Mouse (Mus musculus) heart, adult 11 months (tissue): ENCODE results near the gene Jph4.

Experiments used
- DNase-seq: peaks from one replicate; pipeline ENCODE4 v3.0.0; 2022

Gene Jph4

DNA sequence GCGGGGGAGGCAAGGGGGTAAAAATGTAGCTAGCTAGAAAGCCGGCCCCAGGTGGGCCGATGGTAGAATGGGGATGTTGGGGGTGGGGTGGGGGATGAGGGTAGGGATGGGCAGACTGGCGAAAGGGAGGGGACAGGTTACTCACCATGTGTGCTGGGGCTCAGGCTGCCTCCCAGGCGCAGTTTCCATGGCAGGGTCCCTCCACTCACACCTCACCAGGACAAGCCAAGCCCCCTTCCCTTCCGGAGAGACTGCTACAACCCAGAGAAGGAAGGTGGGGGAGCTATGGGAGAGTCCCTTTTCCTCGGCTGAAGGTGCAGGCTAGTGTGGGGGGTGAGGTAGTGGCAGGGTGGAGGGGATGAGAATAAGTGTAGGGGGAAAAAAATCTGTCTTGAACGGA lies 889 bp downstream of the Jph4 start:
- DNase-seq, result no peak

DNA sequence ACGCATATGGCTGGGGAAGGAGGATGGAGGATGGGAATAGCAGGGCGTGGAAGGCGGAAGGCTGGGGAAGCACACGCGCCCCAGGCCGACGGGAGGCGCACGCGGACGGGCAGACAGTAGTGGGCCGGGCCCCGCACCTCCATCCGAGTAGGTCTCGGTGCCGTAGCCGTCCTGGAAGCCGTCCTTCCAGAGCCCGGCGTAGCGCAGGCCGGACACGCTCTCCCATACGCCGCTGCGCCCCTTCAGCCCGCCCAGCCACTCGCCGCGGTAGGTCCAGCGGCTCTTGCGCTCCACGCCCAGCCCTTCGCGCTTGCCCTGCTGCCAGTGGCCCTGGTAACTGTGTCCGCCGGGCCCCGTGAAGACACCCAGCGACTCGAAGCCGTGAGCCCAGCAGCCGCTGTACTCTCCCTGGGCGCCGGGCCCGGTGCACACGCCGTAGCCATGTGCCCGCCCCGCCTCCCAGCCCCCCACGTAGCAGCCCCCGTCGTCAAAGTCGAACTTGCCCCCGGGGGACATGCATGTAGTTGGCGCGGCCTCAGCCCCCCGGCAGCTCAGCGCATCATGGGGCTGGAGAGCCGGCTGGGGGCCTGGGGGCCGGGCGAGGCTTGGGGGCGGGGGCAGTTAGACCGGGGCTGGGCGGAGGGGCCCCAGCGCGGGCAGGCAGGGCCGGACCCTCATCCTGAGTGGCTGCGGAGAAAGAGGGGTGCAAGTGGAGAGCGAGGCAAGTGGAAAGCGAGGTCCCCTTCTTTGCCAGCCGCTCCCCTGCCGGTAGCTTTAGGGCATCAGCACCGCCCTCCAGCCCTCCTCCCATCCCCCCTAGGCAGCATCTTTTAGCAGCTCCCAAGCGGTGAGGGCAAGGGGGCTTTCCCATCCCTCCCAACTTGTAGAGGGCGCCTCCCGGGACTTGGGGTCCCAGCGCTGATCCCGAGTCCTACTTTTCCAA lies 1.7 kb downstream of the Jph4 start:
- DNase-seq, result peak; percentile 92

DNA sequence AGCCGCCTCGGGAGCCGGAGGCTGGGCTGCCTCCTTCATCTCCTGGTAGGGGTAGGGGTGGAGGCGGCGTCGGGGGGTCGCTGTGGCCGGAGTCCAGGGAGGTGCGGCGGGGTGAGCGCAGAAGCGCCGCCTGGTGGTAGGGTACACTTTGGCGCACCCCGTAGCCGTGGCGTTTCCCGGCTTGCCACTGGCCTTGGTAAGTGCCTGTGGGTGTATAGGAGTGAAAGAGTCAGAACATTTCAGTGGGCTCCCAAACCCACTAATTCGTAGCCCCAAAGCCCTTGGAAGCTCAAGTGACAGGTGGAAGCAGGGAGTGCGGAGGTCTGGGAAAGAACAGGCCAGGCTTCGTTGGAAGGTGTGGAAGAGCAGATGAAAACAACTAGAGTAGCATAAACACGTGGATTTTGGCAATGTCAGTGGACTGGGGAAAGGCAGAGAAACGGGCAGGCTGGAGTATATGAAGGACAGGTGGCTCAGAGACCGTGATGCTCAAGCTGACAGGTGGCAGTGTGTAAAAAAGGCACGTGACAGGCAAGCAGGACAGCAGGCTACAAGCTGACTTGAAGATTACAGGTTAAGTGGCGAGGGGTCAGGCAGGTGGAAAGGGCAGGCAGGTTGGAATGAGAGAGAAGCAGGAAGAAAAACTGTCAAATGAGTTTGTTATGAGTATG lies 2.6 kb downstream of the Jph4 start:
- DNase-seq, result peak; percentile 91

DNA sequence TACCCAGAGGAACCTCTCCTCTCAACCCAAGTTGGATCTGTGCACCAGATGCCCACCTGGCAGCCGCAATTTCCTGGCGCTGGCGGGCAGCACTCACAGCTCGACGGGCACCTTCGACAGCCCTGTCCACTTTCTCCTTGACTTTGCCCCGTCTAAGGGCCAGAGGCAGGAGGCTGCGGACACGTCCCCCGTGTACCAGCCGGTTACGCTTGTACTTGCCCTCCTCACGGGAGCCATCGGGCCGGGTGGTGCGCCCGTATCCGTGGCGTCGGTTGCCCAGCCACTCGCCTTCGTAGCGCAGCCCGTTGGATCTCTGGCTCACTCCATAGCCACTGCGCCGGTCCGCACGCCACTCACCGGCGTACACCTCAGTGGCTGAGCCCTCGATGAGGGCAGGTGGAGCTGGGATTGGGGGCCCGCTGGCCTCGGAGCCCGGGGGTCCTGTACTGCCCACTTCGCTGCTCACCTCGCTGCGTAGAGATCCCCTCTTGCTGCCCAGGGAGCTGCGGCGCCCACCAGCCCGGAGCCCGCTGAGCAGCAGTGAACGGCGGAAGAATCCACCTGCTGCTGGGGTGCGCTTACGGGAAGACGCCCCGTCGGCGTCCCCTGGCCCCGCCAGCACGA lies 3.3 kb downstream of the Jph4 start:
- peak; percentile 91 for DNase-seq

DNA sequence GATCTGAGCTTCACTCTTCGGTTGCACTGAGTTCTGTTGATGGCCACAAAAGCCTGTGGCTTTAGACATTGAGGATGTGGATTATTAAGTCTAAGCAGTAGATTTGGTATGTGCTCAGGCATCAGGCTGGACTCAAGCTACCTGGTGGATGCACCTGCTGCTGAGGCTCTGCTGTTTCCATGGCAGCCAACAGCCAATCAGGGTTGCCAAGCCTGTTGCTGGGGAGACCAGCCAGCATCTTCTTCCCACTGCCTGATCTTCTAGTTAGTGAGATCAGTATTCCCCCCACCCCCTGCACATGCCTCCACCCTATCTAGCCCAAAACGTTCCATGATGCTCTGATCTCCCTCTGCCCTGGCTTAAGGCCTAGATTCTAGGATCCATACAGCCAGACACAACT lies 5.0 kb downstream of the Jph4 start:
- no peak for DNase-seq

DNA sequence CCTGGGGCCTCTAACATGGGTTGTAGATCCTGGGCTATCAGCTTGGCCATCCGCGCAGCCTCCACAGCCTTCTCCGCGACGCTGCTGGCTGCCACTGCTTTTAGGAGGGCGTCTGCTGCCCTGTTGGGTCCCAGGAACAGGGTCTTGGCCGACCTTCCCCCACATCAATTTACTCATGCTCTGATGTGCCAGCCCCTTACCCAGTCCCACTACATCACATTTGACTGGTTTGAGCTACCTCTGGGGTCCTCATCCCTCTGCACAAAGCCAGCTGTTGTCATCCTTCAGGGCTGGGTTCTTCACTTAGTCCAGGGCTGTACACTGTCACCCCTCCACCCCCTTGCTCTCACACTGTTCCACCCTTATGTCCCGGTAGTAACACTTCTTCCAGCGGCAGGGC lies 6.7 kb downstream of the Jph4 start:
- no peak for DNase-seq

DNA sequence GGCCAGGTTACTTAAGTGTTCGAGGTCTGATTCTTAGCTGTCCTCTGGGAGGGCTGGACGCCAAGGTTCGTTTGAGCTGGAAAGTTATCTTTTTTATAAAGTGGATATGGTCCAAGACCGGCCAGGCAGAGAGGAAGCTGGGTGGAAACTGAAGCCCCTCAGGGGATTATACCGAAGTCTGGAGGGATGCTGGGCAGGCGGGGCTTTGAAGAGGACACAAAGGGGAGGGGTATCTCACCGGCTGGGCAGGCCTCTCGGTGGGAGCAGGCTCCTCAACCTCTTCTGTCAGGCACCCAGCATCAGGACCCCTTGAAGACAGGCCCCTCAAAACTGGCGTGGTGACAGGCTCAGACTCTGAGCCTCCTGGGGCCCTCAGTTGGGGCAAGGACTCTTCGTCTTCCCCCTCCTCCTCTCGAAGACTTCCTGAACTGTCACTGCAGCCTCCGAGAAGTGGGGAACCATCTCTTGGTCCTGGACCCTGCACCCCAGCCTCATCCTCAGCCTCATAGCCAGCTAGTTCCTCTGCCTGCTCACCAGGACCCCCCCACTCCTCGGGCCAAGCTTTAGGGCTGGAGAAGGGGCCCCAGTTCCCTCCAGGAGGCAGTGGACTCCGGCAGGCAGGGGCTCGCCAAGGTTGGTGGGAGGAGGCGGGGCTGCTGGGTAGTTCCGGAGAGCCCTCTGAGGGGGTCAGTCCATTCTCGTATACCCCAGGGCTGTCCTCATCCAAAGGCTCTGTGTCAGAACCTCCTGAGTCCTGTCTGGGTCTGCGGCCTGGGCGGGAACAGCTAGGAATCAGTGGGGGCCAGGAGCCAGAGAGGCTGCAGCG lies 7.5 kb downstream of the Jph4 start:
- peak; percentile 93 for DNase-seq

DNA sequence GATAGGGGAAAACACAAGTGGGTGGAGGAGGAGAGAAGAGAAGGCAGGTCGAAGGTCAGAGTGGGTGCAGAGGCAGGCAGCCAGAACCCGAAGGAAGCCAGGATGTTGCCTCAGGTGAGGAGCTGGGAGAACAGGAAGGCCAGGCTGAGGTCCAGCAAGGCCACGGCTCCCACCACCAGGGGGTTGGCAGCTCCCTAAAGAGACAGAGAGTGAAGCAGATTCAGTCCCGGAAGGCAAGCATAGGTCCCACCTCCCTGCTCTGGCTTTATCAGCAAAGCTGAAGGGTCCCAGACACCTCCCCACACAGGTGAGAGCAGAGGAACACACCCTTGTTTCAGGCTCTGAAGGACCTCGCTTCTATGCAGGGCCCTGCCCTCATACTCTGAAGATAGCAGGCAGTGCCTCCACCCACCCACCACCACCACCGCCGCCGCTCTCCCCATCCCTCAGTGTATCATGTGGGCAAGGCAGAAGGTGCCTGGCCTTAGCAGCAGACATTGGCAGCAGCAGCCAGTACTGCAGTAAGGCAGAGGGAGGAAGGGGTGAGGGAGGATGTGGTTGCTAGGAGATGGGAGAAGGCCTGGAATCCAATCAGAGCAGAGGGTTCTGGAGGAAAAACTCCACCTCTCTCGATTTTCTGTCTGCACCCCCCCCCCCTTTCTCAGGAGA lies 8.4 kb downstream of the Jph4 start:
- peak; percentile 94 for DNase-seq

DNA sequence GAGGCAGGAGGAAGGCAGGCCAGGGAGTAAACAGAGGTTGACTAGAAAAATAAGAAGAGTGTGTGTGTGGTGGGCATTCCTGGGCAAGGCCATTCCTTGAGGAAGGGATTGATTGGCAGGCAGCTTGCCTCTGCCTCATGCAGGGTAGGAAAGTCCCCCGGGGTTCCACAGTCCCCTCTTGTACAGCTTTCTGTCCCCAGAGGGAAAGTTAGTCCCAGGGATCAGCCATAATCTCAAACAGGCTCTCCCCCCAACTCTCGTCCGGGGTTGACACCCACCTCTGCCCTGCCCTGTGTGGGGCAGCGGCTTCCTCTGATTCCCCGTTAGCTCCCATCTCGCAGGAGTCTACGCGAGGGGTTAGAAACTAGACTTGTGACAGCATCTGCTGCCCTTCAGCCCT lies 9.7 kb downstream of the Jph4 start:
- peak; percentile 93 for DNase-seq

DNA sequence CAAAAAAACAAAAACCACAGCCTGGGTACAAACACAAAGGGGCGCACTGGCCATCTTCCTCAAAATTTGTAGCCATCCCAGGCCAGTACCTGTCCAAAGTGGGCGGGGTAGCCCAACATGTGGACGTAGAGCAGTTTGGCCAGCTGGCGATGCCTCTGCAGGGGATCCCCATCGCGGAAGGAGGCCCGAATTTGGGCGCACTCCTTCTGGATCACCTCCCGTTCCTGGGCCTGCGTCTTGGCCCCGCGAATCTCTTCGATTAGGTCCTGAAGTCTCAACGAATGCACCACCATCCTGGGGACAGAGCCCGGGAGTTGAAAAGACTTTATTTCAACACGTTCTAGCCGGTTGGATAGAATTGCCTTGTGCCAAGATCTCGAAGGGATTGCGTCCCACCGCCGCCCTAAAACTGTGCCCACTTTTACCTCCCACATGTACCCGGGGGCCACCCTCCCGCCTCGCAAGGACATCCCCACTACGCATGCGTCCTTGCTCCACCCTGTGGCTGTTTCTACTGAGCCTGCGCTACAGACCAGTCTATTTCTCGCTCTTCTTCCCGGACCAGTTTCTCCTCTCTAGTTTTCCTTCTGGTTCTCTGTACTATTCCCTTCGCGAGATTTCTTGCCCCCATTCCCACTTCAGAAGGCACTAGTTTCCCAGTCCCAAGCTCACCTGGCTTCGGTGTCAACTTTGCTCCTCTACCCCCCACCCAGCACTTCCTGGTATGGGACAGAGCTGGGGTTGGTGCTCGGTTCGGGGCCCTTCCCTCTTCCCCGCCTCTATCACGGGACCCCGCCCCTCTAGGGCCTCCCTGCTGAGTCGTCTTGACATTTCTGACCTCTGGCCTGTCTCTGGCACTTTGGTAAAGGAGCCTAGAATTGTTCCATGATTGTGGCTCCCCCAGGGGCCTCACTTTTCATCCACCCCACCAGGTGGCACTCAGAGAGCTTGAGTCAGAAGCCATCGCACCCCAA lies 10.6 kb downstream of the Jph4 start, which contains the start of gene Ap1g2:
Gene Ap1g2 (minus strand): TSS at position 758 of the 974 bp plus-strand sequence.
- peak; percentile 99 for DNase-seq

DNA sequence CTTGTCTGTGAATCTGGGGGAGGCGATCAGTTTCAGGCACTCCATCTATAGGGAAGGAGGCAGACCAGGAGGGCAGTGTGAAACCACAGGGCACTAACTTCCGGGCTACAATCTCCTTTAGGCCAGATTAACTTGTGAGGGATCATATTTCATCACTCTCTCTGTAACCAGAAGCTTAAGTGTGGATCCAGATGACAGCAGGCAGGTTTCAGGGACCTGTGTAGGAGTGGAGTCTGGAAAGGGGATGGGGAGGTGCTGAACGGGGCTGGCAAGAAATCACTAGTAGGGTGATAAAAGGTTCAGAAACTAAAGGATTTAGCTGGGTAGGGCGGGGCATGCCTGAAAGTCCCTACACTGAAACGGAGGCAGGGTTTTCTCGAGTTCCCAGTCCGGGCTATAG lies 11.3 kb downstream of the Jph4 start:
- DNase-seq, result no peak

DNA sequence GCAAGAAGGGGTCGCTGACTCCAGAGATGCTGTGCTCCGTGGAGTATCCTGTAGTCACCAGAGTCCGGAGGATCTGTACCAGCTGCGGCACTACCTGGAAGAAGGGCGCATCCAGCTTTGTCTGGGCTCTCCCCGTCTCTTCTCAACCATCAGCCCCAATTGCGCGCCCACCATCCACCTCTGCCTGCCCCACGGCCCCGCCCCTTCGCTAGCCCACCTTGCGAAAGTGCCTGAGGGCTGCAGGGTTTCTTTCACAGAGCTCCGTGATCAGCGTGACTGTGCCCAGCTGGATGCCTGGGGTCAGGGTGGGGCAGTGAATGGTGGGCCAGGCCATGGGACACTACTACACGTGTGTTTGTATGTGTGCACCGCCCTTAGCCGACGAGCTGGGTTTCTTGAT lies 12.4 kb downstream of the Jph4 start:
- peak; percentile 90 for DNase-seq

DNA sequence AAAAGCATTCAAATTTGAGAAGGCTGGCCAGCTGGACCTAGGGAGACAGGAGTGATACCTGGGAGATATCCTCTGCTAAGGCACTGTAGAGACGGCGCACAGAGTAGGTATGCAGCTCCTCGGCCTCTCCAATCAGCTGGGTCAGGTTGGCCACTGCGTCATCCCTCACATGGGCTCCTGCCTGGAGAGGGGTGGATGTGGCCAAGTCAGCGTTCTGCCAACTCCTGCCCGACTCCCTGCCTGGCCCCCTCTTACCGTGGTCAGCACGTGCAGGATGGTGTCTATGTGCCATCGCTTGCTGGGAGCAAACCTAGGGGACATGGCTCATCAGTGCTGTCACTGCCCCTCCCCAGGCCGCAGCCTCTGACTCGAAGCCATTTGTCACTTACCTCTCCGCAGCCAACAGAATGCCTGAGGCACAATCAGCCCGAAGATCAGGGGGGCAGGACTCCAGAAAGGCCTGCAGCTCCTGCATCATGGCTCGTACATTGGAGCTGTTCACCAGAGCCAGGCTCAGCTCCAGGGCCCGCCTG lies 14.4 kb downstream of the Jph4 start:
- no peak for DNase-seq

DNA sequence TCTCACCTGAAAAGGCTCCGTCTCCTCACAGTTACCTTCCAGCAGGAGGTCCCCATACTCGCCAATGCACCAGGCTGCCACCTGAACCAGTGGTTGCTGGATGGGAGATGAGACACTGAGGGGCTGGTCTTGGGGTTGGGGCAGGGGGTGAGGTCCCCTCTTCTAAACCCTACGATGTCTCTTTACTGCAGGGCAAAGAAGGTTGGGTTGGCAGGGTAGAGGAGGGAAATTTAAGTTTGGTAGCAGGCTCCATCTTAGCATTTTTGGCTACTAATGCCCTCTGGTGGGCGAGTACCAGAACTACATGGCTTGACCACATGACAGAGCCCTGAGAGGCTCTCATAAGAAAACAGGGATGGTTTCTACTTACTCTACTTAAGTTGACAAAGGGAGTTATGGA lies 15.1 kb downstream of the Jph4 start:
- peak; percentile 91 for DNase-seq

DNA sequence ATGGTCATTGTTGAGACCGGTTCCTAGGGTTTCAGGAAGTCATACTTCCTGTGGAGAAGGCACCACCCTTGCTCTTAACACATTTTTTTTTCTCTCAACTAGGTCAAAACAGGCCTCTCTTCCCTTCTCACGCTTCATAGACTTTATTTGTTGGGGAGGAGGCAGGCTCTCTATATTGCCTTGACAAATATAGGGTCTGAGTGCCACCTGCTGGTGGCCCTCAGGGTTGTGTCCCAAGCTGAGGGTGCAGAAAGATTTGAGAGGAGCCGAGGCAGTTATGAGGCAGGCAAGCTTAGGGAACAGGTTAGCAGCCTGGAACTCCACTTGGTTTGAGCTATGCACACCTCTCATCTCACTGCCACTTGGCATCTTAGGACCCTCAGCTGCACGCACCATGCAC lies 18.7 kb downstream of the Jph4 start:
- DNase-seq, result peak; percentile 93

DNA sequence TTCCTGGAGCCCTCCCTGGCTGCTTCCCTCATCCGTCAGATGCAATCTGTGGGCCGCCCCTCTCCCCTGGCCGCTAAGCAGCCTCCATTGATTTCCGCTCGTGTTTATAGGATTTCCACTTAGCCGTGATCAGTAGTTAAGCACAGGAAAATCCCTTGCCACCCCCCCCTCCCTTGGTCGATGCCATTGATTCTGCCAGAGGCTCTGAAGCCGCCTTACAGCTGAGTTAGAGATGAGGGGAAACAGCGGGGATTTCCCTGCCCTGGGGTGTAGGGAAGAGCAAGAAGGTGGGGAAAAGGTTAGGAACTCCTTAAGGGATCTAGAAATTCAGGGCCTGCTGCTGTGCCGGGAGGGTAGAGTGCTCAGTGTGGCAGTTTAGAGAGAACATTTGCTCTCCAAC lies 19.1 kb downstream of the Jph4 start:
- peak; percentile 90 for DNase-seq

DNA sequence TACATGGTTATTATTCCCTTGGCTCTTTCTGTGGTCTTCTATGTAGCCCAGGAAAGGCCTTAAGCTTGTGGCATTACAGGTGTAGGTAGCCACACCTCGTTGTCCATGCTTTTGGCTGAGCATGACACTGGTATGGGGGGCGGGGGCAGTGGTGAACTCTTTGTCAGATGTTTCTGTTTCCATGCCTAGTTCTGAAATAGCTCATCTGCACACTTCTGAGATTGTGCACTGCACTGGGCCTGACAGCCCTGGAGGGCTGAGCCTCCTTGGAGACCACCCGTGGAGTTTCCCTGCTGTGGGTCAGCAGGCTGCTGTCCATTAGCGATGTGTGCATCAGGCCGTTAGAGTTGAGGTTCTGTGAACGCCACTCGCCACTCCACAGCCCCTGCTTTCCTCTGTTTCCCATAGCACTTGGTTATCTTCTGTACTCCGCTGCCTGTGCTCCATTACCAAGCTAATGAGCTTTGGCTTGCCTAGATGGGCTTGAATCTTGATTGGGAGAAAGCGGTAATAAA lies 20.1 kb downstream of the Jph4 start:
- DNase-seq, result peak; percentile 84

DNA sequence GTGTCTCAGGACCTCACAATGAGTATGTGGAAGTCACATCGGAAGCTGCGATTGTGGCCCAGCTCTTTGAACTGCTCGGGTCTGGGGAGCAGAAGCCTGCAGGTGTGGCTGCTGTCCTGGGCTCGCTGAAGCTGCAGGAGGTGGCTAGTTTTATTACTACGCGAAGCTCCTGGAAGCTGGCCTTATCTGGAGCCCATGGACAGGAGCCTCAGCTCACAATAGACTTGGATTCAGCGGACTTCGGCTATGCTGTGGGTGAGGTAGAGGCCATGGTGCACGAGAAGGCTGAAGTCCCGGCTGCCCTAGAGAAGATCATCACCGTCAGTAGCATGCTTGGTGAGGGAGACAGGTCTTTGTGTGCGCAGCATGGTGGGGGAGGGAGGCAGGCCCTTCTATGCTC lies 21.1 kb downstream of the Jph4 start:
- peak; percentile 86 for DNase-seq

DNA sequence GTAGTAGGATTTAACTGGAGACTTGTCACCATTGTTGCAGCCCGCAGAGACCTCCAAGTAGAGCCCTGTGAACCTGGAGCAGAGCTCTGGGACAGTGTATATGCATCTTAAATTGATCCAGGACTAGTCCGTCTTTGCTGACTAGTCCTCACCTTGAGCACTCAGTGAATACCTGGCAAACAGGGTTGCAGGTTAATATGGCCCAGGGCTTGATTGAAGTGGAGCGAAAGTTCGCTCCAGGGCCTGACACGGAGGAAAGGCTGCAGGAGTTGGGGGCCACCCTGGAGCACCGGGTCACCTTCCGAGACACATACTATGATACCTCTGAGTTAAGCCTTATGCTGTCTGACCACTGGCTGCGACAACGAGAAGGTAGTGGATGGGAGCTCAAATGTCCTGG lies 21.5 kb downstream of the Jph4 start:
- peak; percentile 89 for DNase-seq

DNA sequence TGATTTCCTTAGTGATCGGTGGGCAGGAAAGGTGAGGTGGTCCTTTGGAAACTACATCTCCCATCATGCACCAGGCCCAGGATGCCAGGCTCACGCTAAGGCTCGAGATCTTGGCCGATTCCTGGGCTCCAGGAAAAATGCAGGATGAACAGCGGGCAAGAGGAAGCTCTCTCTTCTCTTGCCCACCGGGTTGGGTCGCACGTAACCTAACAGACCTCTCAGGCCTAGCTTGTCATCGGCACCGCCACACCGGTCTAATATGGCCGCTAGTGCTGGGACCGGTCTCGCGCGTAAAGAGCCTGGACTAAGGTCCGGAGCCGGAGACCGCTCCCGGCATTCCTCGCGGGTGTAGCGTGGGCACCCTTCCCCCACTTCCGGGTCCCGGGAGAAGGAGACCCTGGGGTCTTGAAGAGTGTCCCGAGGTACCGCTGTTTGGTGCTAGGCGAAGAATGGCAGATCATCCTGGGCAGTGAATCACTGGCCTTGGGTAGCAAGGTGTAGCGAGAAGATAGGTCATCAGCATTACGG lies 22.0 kb downstream of the Jph4 start, which contains the start of gene Thtpa:
Gene Thtpa (plus strand): TSS at position 81 of the 528 bp plus-strand sequence.
- peak; percentile 98 for DNase-seq
